Mouse (Mus musculus) telencephalon, adult 2 months (tissue): Measurements from ENCODE around the gene Glis2.
"Not testable (repeated sequence)": the region's sequence is repeated elsewhere in the genome, so short reads cannot be mapped to it uniquely, and the experiment has no call there.

Experiments
- DNase-seq: peaks from one replicate; pipeline ENCODE4 v3.0.0-alpha.2; 2011; ENCODE audit warnings: low read depth, low spot score

The Glis2 gene

DNA sequence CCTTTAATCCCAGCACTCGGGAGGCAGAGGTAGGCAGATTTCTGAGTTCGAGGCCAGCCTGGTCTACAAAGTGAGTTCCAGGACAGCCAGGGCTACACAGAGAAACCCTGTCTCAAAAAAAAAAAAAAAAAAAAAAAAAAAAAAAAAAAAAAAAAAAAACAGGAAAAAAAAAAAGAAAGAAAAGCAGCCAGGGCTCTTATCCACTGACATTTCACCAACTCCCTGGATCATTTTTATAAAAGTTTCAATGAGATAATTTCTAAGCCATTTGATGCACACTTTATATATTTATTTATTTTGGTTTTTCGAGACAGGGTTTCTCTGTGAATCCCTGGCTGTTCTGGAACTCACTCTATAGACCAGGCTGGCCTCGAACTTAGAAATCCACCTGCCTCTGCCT lies 13.3 kb upstream of the Glis2 start:
- DNase-seq = not testable (repeated sequence)

DNA sequence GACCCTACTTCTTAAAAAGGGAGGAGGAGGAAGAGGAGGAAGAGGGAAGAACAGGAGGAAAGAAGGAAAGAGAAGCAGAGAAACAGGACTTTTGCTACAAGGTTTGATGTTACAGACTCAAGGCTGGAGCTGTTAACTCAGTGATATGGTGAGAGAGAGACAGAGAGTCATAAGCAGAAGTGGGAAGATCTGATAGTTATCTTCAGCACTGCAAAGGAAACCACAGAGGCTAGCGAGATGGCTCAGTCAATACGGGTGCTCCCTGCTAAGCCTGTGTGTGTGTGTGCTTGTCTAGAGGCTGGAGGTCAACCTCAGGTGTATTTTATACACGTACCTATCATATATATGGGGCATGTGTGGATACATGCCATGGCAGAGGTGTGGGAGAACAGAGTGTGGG lies 10.7 kb upstream of the Glis2 start:
- DNase-seq = no peak

DNA sequence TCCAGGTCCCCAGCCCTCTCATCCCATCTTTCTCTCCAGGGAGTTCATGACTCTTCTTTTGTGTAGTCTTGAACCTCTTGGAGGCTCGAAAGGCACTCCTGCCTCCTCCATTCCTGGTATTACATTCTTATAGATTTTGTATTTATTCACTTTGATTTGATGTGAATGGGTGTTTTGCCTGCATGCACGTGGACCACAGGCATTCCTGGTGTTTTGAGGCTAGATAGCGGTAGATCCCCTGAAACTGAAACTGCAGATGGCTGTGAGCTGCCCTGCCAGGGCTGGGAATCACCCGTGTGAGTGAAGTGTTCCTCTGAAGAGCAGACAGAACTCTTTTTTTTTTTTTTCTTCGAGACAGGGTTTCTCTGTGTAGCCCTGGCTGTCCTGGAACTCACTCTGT lies 10.1 kb upstream of the Glis2 start:
- no peak for DNase-seq

DNA sequence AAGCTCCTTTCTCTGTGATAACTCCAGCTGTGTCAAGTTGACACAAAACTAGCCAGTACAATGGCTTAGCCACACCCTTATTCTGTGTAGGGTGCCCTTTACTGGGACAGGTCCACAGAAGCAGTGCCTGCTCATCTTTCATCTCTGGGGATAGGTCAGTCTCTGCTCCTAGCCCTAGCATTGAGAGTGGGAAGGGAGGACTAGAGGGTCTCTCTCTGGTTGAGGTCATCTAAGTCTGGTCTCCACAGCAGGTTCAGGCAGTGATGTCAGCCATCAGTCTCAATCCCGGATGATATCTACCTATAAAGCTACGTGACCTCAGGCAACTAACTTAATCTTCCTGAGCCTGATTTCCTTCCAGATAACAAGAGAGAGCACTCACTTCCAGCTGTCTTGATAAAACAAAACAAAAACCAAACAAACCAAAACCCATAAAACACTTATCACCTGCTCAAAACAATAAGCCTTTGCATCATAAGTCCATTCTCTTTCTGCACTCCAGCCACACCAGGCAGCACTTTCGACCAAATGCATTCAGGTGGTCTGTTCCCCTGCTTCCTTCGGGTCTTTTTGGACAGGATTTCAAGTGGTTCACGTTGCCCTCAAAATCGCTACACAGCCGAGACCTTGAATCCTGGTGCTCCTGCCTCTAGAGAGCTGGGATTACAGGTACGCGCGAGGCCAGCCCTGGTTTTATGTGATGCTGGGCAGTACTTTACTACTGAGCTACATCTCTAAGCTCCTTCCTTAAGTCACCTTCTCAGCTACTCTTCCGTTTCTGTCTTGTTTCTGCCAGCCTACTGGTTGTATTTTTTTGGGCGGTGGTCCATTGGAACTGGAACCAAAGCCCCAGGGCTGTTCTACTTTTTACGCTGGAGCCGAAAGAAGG lies 8.6 kb upstream of the Glis2 start:
- DNase-seq = no peak

DNA sequence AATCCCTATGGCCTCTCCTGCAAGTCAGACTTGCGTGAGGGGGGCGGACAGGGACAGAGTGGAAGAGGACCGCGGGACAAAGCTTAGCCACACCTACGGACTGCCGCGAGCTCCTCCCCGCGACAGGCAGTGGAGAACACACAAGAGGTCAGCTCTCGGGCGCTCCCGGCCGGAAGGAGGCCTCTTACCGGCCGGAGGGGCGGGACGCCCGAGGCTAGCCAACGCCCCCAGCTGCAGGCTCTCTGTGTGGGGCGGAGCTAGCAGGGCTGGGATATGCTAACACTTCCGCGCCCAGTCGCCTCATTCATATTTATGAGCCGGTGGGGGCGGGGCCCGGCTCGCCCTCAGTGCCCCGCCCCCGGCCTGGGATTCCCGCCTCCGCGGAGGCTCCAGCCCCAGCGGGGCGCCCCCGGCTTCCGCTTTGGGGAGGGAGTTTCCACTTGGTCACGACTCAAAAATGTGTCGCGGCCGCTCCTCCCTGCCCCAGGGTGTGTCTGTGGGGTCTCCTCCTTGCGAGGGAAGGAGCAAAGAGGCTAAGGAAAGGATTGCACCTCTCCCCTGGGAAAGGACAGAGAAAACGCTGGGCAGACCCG lies 7.9 kb upstream of the Glis2 start:
- DNase-seq = peak; percentile 80

DNA sequence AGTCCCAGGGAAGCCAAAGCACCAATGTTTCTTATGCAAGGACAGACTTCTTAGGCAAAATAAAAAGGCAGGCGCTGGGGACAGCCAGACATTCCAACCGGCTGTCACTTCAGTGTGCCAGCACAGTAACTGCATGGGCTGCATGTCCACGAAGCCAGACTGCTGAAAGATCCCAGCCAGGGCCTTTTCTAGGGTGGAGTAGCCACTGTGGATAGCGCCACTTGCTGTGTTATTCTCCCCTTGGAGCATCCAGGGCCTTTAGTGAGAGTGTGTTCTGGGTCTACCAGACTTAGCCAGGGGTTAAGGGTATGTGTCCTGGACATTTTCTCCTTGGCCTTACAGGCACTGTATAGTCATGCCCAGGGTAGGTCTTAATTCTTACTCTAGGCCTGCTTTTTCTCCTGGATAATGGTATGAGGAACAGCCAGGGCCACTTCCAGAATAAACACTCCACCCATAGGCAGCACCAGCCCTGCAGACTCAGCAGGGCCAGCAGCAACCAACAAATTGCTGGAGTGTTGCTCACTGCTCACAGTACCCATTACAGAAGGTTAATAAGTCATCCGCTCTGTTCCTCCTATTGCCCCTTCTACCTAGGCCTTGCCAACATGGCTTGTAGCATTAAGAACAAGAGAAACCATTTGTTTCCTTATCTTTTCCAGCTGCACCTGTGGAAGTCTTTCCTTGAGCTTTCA lies 6.8 kb upstream of the Glis2 start:
- no peak for DNase-seq

DNA sequence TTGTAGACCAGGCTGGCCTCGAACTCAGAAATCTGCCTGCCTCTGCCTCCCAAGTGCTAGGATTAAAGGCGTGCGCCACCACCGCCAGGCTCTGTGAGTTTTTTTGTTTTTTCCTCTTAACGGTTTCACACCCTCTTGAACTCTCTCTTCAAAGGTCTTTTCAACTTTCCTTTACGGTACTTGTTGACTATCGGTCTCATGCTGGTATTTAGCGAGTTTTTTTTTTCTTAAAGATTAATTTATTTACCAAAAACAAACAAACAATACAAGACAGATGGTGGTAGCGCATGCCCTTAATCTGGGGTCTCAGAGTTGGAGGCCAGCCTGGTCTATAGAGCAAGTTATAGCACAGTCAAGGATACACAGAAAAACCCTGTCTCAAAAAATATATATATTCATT lies 4.3 kb upstream of the Glis2 start:
- no peak for DNase-seq

DNA sequence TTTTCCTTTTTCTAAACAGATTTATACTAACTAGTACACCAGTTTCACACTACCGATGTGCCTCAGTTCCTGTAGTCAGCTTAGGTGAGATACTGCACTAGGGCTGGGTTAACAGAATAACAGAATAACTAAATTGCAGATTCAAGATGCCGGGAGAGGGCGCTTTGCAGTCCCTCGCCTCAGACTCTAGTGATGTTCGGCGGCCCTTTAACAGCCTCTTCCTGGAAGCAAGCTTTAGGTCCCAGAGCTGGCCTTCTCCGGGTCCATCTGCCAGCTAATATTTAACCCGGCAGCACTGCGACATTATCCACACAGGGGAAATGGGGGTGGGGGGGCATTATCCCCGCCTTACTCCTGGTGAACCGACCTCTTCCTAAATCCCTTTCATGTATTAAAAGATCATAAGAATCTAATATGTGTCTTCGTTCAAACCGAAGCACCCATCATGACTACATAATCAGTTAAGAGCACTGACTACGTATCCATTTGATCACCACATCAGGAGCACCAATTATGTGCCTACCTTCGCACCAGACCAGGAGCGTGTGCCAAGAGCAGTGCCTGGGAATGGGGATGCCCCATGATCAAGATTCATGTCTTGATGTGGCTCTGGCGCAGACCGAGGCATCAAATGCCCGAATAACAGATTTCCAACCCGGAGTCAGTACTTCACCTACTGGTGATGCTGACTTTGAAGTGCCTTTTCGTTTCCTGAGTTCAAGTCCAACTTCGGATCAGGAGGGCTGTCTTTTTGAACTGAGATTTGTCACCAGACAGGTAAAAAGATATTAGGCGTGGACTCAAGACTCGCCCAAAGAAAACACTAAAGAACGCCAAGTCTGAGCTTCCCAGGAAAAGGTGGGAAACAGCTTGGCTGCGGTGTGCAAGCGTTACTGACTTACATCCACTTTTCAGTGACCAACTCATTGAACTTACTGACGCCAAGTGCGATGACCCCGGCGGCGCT lies 1.3 kb upstream of the Glis2 start:
- peak; percentile 41 for DNase-seq

DNA sequence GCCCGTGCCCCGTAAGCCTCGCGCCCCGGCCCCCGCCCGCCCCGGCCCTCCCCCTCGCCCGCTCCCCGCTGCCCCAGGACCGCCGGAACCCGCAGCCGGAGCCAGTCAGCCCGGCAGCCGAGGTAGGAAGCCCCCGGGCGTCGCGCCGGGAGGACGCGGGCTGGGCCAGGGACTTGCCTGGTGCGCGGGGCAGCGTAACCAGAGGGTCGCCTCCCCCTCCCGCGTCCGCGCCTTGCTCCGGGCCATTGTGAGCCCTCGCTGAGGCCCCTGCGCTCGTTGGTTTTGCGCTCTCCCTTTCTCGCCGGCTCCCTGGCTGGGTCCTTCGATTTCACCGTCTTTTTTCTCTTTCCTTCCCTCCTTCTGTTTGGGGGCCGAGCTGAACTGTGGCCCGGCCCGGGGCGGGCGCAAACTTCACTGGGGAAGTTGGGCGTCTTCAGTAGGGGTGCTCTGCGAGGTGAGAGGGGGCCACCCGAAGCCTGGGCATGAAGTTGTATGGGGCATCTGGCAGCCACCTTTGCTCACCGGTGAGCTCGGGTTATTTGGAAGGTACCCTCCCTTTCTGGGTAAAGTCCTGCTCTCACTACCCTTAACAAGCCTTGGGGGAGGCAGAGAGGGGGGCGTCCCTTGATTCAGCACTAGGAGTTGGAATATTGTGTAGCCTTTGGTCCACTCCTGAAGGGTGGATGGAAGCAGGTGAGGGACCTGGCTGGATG lies 457 bp downstream of the Glis2 start:
- no peak for DNase-seq

DNA sequence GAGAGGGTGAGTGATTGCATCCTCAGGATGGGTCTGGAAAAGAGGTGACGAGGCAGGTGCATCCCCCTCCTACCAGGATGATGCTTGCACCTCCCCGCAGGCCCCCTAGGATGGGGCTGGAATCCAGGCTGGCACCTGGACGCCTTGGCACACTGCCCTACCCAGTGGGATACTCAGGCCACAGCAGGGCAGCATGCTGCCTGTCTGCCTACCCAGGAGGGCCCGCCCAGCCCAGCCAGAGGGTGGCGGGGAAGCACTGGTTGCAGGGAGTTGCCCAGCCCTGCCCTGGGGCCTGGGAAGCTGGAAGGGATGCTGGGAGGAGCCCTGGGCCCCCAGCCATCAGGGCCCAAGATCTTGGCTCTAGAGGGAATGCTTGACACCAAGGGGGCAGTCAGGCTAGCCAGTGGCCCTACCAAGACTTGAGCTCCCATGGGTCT lies 1.0 kb downstream of the Glis2 start:
- DNase-seq = no peak

DNA sequence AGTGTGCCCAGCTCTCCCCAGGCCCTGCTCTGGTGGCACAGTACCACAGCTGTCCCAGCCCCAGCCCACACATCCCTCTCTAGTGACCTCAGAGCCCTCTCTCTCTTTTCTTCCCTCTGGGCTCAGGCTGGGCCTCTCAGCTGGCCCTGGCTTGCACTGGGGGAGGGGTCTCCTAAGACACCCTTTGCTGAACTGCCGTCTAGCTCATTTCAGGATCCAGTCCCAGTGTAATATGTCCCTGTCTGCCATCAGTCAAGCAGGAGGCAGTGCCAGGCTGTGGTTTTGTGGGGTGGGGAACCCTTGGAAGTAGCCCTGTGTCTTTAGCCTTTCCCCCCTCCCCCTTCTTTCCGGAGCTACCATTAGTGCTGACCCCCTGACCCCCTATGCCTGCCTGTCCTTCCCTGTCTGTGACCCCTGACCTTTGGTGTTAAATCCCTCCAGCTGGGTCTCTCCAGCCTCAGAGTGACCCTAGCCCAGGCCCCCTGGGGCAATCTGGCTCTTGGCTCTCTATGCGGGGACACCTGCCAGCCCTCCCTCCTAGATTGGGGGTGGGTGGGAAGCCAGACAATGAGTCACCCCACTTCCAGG lies 1.7 kb downstream of the Glis2 start:
- DNase-seq = no peak

DNA sequence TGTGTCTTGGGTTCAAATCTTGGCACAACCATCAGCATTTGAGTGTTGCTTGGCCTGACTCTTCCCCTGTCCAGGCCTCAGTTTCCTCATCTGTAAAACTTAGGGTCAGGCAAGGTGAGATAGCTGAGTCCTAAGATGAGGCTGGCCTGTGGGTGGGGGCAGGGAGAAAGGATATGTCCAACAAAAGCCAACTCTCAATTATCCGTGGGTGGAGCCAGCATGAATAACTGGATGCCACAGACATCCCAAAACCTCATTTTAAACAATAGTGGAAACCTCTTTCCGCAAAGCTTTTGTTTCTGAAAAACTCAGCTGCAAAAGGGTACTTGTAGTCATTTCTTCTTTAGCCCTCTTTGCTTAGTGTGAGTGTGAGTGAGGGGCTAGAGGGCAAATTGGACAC lies 2.3 kb downstream of the Glis2 start:
- DNase-seq = no peak

DNA sequence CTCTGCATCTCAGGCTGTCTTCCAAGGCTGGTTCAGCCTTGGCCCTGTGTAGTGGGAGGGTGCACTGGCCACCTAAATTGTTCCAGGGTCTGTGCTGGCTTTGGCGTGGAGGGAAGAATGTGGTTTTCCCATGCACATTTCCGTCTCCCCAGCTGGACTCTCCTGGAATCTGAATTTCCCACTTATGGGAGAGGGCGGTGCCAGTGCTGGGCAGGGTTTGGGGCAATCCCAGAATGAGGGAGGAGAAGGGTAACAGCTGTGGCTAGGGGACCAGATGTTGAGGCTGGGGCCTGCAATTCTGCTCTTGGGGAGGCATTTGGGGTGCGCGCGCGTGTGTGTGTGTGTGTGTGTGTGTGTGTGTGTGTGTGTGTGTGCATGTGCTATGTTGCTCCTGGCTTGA lies 2.8 kb downstream of the Glis2 start:
- no peak for DNase-seq

DNA sequence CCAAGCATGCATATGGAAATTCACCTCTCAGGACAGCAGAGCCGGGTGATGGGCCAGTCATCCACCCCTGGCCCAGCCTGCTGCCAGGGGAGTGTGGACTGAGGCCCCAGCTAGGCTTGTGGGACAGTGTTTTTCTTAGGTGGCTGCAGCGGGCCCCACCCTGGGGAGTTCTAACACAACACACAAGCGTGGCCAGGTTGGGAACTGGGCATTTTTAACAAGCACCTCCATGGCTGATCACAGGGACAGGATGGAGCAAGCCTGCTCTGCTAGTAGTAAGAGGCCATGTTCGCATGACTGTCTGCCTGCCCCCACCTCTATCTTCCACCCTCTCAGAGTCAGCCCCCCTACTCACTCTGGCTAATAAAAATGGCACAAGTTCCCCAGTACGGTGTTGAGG lies 3.5 kb downstream of the Glis2 start:
- no peak for DNase-seq

DNA sequence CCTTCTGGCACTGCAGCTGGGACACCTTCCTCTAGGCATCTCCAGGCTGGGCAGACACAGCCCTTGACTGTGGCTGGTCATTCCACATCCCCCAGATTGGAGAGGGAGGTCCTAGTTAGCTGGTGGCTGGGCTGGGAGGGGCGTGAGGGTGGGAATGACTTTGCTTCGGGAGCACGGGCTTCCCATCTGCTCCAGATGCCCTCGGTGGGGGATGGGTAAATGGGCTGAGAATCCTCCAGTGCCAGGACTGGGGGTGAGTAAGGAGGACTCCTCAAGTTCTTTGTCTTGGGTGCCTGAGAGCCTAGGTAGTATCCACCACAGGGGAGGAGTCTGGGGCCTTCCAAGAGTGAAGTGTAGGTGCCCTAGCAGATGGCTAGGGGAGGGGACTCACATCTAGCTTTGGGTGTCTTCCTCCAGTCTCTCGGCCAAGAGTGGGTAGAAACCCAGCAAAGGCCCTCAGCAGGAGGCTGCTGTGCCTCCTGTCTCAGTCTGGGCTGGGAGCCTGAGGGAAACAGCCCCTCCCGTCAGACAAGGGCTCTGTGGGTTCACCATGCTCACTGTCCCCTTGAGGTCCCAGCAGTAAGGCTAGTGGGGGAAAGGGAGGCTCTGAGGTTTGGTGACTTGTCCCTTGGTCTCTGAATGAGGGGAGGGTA lies 4.5 kb downstream of the Glis2 start:
- no peak for DNase-seq

DNA sequence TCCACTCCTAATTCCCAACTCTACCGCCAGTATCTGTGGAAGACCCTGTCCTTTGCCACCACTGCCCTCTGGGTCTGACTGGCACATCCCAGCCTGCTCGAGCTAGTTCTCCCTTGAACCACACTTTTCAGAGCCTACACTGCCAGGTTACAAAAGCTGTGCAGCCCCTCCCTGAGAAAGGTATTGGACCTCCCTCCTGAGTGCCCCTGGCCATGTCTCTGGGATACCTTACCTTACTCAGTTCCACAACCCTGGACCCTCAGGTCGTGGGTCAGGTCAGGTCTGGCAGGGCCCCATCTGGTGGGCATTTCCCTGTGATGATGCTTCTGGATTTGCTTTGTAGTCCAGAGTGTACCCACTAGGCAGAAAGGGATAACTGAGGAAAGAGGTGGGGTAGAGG lies 5.1 kb downstream of the Glis2 start:
- DNase-seq = no peak

DNA sequence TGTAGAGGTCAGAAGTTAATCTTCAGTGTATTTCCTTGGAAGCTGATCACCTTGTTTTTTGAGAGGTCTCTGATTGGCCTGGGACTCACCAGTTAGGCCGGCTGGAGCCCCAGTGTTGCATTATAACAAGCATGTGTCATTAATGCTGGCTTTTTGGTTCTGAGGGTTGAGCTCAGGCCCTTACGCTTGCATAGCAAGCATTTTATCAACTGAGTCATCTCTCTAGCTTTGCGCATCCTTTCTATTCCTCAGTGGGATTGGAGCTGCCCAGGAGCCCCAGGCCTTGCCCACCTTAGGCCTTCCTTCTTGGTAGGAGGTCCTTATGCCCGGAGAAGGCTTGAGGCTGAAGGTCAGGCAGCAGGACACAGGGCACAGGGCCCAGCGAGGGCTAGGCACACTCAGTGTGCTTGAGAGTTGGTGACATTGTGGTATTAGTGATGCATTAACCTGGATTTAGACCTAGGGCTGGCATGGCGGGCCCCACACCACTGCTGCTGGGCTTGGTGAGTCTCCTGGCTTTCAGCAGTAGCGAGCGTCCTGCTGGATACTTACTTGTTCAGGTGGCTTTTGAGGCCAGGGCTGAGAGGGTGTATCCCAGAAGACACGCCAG lies 6.3 kb downstream of the Glis2 start:
- no peak for DNase-seq

DNA sequence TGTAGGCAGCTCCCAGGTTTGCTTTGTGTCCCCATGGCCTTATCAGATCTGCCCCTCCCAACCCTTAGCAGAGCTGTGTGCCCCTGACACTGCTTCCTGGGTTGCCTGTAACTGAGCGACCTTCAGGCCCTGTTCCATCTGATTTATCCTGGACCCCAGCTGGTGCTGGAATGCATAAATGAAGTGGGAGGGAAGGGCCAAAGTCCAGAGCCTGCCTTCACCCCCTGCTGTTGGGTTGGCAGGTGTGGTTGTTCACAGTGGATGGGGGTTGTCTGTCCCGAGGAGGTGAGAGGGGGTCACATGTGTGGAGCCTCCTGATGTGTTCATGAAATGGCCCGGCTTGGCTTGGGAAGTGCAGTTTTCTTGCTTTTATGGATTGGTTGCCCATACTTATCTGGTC lies 7.7 kb downstream of the Glis2 start:
- DNase-seq = no peak

DNA sequence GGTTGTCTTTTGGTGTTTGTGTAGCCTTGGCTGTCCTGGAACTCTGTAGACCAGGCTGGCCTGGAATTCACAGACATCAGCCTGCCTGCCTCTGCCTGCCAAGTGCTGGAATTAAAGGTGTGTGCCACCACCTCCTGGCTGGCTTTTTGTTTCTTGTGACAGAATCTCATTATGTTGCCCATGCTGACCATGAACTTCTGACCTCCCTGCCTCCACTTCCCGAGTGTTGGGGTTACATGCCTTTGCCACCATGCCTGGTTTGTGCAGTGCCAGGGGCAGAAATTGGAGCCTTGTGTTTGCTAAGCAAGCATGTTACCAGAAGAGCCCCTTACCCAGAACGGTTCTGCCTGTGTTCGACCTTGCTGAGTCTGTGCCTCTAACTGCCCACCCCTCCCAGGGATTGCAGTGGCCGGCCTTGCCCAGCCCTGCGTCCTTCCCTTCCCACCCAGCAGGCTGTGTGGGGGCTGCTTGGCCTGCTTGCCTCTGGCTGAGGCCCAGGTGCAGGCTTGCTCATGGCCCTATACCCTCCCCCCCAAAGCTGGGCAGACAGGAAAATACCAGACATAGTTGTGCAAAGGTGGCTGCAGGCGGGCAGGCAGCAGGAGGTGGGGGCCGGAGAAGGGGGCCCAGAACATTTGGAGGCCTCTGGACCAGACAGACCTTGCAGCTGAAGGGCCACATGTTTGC lies 8.4 kb downstream of the Glis2 start:
- no peak for DNase-seq
